Mouse (Mus musculus) duodenum, adult 2 months (tissue): ENCODE results near the gene Hist2h4. TPM values are rescaled to one million over a fixed set of nuclear protein-coding genes. Genes with fewer than 3 reads are reported as not detected.

Experiments
- polyA plus RNA-seq: library from polyadenylated mRNA; depleted of rRNA; stranded (reverse); fragments of >200 nt; gene quantifications from 2 replicates; pipeline ENCODE4 v1.2.3, GENCODE M21; 2012; ENCODE audit warnings: low replicate concordance; rRNA removed

The Hist2h4 gene
- polyA plus RNA-seq, result 4.0 and 4.7 TPM in 2 replicates

DNA sequence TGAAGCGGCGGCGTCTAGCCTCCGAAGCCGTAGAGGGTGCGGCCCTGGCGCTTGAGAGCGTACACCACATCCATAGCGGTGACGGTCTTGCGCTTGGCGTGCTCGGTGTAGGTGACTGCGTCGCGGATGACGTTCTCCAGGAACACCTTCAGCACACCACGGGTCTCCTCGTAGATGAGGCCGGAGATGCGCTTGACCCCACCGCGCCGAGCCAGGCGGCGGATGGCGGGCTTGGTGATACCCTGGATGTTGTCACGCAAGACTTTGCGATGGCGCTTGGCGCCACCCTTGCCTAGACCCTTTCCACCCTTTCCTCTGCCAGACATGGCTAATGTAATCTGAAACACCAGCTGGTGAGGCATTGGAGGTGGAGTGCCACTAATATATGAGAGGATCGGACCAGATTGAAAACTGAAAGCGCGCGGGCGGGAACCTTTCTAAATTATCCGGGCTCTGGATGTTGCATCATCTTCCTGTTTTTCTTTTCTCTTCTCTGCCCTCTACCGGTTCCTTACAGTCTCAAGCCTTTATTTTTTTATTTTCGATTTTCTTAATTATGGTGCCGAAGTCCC, at the start of gene Hist2h4:
Gene Hist2h4, minus strand, starts transcription at position 333 of the 572 bp plus-strand sequence.

DNA sequence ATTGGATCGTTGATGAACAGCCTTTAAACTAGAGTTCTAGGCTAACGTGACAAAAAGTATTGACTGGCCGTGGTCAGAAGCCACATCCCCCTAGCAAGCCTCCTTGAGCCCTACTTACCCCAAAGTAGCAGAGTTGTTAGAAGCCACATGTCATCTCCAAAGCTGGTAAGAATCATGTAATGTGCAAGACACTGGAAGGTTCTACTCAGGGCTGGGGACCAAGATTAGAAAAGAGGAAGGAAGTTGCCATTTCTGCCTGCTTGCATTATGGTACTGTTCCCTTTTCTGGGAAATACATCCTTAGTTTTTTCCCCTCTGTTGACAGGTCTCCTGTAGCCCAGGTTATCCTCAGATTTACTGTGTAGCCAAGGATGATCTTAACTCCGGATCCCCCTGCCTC, 30.7 kb upstream of the Hist2h4 start, which contains the start of gene Fcgr1:
Gene Fcgr1, minus strand, starts transcription at position 183 of the 400 bp plus-strand sequence.

GRCm38 (mm10) chr3:96269511-96270474, 6.7 kb upstream of the Hist2h4 start, which contains the start of gene Hist2h2bb:
Gene Hist2h2bb (plus strand): TSS chr3:96269752.

DNA sequence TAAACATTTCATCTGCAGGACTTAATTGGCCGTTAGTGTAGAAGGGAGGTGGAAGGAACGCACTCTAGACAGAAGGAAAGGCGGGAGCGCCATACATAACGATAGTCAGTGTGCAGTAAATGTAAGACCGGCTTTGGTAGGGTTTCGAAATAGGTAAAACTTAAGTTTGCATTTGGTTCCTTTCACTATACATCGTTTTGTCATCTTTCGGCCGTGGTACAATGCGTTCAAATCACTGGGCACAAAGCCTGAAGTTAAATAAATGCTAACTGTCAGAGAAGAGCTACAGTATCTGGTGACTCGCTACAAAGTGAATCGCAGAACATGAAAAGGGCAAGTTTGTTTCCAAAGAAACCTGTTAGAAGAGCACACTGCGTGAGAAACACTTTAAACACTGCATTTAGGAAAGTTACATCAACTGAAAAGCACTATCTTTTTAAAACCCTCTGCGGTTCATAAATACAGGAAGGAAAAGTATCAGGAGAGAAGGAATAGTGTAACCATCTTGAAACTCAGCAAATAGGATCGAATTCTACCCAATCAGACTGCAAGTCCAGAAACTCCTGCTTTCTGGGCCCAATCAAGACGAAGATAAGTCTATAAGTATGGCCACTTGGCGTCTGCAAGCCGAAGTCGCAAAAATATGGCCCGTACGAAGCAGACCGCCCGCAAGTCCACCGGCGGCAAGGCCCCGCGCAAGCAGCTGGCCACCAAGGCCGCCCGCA, 5.1 kb upstream of the Hist2h4 start, which contains the start of gene Hist2h3b:
Gene Hist2h3b, plus strand, starts transcription at position 604 of the 725 bp plus-strand sequence.

GRCm38 (mm10) chr3:96246427-96246856, 16.7 kb downstream of the Hist2h4 start, which contains the start of gene Hist2h3c1:
Gene Hist2h3c1 (plus strand): TSS chr3:96246685.

DNA sequence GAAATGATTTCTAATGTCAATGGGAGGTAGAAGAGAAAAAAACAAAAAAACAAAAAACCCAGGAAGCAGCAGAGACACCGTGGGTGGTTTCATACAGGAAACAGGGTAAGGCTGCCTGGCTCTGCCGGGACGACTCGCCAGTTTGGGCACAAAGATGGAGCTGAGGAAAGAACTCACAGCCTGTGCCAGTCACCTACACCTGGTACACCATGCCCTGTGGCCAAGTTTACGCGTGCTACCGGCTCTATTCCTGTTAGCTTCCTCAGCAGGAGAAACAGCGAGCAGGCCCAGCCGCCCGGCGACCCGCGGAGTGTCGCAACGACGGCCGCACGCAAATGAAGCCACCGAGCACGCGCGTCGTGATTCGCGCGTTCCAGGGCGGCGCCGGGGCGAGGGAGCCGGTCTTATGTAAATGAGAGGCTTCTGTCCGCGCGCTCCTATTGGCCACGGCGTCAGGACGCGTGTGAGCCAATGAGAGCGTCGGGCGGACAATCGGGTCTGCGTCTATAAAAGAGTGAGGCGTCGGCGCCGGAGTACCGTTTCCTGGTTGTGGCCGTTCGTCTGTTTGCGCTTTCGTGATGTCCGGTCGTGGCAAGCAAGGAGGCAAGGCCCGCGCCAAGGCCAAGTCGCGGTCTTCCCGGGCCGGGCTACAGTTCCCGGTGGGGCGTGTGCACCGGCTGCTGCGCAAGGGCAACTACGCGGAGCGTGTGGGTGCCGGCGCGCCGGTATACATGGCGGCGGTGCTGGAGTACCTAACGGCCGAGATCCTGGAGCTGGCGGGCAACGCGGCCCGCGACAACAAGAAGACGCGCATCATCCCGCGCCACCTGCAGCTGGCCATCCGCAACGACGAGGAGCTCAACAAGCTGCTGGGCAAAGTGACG, 17.9 kb downstream of the Hist2h4 start, which contains the start of gene Hist2h2aa1:
Gene Hist2h2aa1, plus strand, starts transcription at position 495 of the 884 bp plus-strand sequence.

DNA sequence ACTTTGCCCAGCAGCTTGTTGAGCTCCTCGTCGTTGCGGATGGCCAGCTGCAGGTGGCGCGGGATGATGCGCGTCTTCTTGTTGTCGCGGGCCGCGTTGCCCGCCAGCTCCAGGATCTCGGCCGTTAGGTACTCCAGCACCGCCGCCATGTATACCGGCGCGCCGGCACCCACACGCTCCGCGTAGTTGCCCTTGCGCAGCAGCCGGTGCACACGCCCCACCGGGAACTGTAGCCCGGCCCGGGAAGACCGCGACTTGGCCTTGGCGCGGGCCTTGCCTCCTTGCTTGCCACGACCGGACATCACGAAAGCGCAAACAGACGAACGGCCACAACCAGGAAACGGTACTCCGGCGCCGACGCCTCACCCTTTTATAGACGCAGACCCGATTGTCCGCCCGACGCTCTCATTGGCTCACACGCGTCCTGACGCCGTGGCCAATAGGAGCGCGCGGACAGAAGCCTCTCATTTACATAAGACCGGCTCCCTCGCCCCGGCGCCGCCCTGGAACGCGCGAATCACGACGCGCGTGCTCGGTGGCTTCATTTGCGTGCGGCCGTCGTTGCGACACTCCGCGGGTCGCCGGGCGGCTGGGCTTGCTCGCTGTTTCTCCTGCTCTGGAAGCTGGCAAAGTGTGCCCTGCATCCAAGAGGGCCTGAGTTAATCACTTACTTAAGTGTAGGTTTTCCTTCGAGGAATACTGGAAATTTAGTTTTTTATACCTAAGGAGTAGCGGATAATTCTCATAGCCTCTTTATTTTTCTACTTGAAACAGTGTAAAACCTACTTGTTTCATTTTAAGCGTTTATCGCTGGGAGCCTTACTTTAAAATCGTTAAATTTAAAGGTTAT, 22.9 kb downstream of the Hist2h4 start, which contains the start of gene Hist2h2aa2:
Gene Hist2h2aa2, minus strand, starts transcription at position 328 of the 850 bp plus-strand sequence.

GRCm38 (mm10) chr3:96238954-96239793, 23.9 kb downstream of the Hist2h4 start, which contains the start of gene Hist2h3c2:
Gene Hist2h3c2 (minus strand): TSS chr3:96239127.

DNA sequence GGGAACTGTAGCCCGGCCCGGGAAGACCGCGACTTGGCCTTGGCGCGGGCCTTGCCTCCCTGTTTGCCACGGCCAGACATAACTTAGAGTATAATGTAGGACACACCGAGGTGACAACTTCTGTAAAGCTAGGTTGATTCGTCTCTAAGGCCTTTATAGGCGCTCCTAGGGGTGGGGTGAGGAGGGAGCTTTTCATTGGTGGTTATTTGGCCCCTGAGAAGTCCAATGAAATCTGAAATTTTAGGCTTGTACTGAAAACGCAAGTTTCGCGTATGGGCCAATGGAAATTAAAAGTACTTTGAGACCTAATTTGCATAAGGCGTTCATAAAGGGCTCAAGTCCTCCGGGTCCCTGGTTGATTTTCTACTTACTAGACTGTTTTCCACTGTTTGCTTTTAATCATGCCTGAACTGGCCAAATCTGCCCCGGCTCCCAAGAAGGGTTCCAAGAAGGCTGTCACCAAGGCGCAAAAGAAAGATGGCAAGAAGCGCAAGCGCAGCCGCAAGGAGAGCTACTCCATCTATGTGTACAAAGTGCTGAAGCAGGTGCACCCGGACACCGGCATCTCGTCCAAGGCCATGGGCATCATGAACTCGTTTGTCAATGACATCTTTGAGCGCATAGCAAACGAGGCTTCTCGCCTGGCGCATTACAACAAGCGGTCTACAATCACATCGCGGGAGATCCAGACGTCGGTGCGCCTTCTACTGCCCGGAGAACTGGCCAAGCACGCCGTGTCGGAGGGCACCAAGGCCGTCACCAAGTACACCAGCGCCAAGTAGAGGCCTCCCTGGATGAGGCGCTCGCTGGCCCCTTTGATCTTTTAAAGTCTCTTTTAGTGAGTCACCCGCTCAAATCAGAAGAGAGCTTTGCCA, 42.1 kb downstream of the Hist2h4 start, which contains the start of the genes Hist2h2ac and Hist2h2be:
Gene Hist2h2ac, minus strand, starts transcription at position 116 of the 875 bp plus-strand sequence.
Gene Hist2h2be, plus strand, starts transcription at position 355 of the 875 bp plus-strand sequence.

GRCm38 (mm10) chr3:96219661-96220130, 43.4 kb downstream of the Hist2h4 start, which contains the start of the genes Bola1 and Hist2h2ab:
Gene Bola1 (minus strand): TSS chr3:96219709.
Gene Hist2h2ab (plus strand): TSS chr3:96219865.

Other genes starting within 250 kb of the Hist2h4 start
- 3.6 and 4.1 TPM in 2 replicates for gene Vps45, start 204.8 kb downstream of the Hist2h4 start, polyA plus RNA-seq
- 7.5 and 20.3 TPM in 2 replicates for gene Otud7b, start 158.8 kb downstream of the Hist2h4 start, polyA plus RNA-seq
- 2.7 and 32.2 TPM in 2 replicates for gene Mtmr11, start 101.3 kb downstream of the Hist2h4 start, polyA plus RNA-seq
- gene Sf3b4, start 91.0 kb downstream of the Hist2h4 start, polyA plus RNA-seq, result 79.0 and 100 TPM in 2 replicates
- gene Sv2a, start 82.2 kb downstream of the Hist2h4 start, polyA plus RNA-seq, result 0.68 and 1.5 TPM in 2 replicates
- gene Bola1, start 43.6 kb downstream of the Hist2h4 start, polyA plus RNA-seq, result 60.0 and 61.3 TPM in 2 replicates
- gene Hist2h2ab, start 43.4 kb downstream of the Hist2h4 start, polyA plus RNA-seq, result 3.2 and 7.6 TPM in 2 replicates
- gene Hist2h2ac, start 42.4 kb downstream of the Hist2h4 start, polyA plus RNA-seq, result 10.9 and 30.0 TPM in 2 replicates
- 0.78 and 2.3 TPM in 2 replicates for gene Hist2h2be, start 42.2 kb downstream of the Hist2h4 start, polyA plus RNA-seq
- 85.3 and 136 TPM in 2 replicates for gene Hist2h3c2, start 24.2 kb downstream of the Hist2h4 start, polyA plus RNA-seq
- gene Hist2h2aa2, start 23.0 kb downstream of the Hist2h4 start, polyA plus RNA-seq, result 228 and 312 TPM in 2 replicates
- 143 and 423 TPM in 2 replicates for gene Hist2h2aa1, start 17.8 kb downstream of the Hist2h4 start, polyA plus RNA-seq
- not detected in 2 replicates for gene Hist2h3c1, start 16.6 kb downstream of the Hist2h4 start, polyA plus RNA-seq
- gene Hist2h3b, start 5.3 kb upstream of the Hist2h4 start, polyA plus RNA-seq, result 67.4 and 121 TPM in 2 replicates
- 3.7 and 9.2 TPM in 2 replicates for gene Hist2h2bb, start 6.4 kb upstream of the Hist2h4 start, polyA plus RNA-seq
- 0.86 and 1.4 TPM in 2 replicates for gene Fcgr1, start 30.7 kb upstream of the Hist2h4 start, polyA plus RNA-seq
- not detected in 2 replicates for gene BC107364, start 189.0 kb upstream of the Hist2h4 start, polyA plus RNA-seq